Mouse (Mus musculus) brain, adult 2 months (tissue): Measurements from ENCODE around the gene Dlst.
A peak's percentile ranks its signal among the peaks of the same experiment; 100 is the strongest.

Experiments
- DNase-seq: peaks from one replicate; pipeline ENCODE4 v3.0.0; 2011; ENCODE audit warnings: low read depth, low spot score

Gene Dlst

DNA sequence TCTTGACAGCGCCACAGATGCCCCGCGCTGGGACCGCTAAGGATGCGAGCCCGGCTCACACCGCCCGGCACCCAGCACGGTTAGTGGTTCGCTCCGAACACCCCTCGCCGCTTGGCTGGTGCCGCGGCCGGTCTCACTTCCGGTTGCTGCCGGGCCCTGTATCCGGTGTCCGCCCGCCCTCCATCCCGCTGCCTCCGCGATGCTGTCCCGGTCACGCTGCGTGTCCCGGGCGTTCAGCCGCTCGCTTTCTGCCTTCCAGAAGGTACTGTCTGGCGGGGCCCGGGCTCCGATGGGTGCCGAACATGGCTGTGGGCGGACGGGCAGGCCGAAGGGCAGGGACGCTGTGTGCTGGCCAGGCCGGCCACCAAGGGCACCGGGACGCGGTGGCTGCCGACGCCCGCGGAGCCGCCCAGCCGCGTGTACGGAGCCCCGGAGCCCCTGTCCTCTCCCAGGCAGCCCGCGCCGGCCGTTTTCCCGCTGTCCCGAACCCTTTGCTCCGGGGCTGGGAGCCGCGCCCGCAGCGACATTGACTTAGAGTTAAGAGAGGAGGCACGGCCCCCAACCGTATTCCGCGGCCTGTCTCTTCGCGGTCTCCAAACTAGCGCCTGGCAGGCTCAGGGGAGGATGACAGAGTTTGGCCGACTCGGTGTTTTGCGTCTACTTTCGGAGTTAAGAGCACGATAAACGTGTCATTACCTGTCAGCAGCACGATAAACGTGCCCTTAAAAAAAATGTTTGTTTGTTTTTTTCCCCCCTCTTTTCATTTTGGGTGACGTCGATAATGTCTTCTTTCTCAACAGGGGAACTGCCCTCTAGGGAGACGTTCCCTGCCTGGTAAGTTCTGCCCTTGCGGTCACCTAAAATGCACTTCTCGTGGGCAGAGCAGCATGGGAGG, at the start of gene Dlst, which contains the start of gene Prox2:
Gene Dlst, plus strand, starts transcription at position 136 of the 895 bp plus-strand sequence.
Gene Prox2, minus strand, starts transcription at position 62 of the 895 bp plus-strand sequence.
- peak; percentile 94 for DNase-seq

DNA sequence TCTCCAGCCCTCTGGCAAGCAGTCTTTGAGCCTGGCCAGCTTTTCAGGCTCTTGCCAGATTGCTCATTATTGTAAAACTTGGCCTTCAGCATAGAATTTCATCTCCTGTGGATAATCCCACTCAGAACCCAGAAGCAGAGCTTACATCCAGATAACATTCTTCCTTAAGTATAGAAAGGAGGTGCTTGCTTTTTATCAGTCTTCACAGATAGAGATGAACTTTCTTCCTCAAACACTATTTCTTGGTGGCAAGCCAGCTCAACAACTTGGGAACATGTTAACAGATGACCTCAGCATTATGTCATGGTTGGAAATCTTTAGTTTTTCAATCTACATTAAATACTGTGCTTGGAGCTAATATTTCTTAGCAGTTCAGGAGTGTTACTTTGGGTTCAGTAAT, 39.6 kb upstream of the Dlst start:
- no peak for DNase-seq

DNA sequence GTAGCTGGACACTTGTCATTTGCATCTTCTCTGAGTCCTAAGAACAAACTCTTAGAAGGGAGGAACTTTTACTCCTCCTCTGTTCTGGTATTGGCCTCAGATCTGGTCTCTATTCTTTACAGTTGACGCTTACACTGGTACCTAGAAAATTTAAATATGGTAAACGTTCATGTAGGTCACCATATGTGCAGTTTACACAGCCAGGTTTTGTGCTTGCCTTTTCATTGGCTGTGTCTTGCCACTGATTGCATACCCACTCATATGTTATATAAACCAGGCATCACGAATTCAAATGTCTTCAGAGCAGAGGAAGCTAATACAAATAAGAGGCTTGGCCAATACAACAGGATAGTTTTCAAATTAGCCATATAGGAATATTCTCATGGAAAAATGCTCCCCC, 33.5 kb upstream of the Dlst start:
- peak; percentile 71 for DNase-seq

DNA sequence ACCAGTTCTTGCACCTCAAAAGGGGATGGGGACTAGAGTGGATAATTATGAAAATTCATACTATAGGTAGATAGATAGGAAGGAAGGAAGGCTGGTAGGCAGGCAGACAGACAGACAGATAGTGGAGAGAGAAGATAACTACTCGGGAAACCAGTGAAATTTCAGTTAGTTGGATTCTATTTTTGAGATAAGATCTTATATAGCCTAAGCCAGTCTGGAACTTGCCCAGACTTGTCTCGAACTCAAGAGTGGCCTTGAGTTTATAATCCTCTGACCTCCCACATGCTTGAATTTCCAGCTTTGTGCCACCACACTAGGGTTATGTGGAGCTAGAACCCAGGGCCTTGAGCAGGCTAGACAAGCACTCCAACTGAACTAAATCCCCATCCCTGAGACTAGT, 26.4 kb upstream of the Dlst start:
- no peak for DNase-seq

DNA sequence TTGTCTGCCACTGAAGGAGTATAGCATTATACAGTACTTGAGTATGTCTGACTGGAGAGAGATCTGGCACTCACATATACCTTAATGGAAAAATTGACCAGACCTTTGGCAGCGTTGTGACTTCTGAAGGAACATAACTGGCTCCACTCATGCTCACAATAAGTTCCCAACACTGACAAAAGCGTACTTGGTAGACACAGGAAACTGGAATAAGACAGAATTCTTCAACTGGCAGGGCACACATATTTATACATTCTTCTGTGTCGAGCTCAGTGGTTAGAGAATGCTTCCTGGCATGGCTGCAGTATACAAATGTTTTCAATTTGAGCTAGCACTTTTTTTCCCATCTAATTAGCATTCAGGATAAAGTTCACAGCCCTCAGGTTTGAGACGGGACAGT, 25.7 kb upstream of the Dlst start:
- DNase-seq = no peak

DNA sequence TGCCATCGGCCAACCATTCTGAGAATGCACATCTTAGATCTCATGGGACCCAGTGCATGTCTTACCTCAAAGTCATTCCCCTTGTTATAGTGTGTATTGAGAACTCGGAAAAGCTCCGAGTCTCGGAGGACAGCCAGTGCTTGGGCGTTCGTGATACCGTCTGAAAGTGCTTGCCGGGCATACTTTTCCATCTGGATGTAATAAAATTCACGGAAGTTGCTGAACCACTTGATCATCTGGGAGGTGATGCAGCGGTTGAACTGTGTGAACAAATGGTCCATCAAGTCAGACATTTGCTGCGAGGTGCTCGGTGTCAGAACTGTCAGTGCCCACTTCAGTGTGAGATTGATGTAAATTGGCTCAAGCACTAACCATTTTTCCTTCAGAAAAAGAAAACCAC, 22.8 kb upstream of the Dlst start:
- no peak for DNase-seq

DNA sequence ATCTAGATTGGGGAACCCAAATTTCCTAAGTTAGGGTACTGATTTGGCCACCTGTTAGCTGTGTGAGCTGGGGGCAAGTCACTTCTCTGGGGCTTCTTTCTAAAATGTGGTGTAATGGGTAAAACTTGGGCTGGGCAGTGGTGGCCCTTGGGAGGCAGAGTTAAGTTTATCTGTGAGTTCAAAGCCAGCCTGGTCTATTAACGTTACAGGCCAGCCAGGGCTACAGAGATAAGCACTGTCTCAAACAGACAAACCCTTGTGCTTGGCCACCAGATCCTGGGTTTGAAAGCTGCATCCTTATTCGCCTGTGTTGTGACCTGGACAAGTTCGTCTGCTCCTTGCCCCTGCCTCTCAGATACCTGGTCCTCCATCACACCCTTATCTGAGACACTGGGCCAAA, 19.4 kb upstream of the Dlst start:
- no peak for DNase-seq

DNA sequence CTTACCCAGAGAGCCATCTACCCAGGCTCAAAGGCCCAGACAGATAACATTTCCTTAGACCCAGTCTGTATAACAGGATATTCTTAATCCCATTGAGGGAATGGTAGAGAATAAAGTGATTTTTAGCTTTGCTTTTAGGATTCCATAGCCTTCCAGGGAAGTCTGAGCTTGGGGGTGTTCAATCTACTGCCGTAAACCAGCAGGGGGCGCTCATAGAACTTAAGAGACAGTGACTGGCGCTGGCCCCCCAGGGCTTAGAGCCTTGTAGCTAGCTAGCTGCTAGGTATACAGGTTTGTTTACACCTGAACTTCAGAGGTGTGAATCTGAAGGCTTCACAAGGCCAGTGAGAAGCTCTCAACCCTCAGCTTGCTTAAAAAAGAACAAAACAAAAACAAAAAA, 18.4 kb upstream of the Dlst start:
- peak; percentile 88 for DNase-seq

DNA sequence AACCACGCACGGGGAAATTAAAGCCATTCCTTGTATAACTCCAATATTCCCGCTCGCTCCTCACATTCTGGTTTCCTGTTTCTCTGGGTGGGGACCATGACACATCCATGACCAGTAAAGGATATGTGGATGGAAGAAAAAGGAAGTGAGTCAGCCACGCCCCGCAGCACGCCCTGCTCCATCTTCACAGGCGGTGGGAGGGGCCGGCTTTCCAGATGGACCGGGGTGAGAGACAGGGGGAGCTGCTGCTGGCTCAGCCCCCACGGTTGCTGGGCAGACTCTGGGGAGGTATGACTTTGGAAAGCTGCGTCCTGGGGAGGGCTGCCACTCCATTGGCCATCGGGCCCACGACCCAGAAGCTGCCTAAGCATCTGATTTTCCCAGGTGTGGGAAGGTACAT, 16.6 kb upstream of the Dlst start:
- peak; percentile 66 for DNase-seq

DNA sequence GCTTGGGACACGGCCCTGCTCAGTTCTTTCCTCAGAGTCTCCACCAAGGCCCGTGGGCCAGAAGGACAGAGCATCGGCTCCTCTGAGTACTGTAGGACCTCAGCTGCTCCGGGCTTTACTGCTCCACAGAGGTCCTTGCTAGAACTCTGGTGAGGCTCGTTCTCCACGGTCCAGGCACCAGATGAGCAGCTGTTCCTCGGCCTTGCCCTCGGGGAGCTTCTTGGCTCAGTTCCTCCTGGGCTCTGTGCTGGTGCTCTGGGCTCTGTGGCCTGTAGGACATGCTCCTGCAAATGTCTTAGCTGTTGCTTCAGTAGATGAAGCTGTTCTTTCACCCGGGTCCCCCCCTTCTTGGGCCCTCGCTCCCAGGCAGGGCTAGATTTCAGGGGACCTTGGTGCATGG, 15.9 kb upstream of the Dlst start:
- DNase-seq = no peak

DNA sequence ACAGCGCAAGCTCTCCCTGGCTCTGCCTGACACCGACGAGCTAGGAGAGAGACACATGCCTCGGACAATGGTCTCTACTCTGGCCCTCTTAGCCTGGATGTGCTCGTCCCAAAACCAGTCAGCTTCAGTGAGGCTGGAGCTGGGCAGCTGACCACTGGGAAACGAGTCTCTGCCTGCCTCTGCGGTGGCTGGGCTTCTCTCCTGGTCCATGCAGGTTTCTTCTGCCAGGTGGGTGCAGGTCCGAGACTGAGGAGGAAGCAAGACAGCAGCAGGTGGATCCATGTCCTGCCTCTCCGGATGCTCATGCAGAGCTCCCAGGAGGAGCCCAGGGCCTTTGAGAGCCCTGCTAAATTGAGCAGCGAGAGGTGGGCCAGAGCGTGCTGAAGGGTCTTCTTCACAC, 15.5 kb upstream of the Dlst start:
- DNase-seq = no peak

DNA sequence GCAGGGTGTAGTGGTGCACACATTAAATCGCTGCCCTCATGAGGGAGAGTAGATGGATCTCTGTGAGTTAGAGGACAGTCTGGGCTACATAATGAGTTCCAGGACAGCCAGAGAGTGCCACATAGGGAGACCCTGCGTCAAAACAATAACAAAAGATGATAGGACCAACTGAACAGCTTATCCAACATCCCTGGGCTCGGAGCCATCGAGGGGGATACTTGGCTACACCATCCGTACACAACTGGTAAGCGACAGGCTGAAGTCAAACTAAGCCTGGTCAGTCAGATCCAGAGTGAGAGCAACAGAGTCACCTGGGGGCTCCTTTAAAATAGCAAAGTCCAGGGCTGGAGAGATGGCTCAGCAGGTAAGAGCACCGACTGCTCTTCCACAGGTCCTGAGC, 14.8 kb upstream of the Dlst start:
- DNase-seq = no peak

DNA sequence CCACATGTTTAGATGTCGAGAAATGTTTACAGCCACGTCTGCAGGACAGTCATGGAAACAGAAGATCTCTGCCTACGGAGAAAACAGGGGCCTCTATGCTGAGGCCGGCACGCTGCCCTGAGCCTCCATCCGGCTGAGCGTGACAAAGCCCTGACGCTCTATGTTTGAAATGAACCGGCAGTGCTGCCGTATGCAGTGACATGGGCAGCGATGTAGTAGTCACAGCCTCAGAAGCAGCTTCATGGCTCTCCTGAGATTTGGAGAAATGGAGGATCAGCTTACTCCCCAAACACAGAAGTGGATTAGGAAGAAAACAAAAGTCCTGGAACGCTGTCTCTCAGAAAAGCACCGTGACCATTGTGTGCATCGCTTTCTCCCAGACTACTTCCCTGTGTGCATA, 9.6 kb upstream of the Dlst start:
- DNase-seq = no peak

DNA sequence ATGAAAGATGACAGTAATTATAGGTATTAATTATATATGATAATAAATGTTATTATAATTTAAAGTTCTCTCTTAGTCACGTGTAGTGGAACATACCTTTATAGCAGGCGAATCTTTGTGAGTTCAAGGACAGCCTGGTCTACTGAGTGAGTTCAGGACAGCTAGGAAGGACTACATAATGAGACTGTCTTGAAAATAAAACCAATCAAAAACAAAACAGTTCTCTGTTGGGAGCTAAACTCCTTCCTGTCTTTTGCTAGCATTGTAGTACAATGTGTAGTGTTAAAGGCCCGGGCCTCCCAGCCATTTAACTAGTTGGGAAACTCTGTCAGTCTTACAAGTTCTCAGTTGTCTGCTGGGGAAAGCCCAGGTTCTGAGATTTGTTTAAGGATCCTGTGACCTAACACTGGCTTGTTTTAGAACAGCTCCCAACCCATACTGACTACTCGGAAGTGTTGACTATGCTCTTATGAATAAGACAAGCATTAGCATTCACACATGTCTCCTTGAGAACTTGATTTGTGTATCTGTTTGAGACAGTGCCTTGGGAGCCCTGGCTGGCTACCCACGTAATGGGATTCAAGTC, 9.0 kb upstream of the Dlst start:
- no peak for DNase-seq

DNA sequence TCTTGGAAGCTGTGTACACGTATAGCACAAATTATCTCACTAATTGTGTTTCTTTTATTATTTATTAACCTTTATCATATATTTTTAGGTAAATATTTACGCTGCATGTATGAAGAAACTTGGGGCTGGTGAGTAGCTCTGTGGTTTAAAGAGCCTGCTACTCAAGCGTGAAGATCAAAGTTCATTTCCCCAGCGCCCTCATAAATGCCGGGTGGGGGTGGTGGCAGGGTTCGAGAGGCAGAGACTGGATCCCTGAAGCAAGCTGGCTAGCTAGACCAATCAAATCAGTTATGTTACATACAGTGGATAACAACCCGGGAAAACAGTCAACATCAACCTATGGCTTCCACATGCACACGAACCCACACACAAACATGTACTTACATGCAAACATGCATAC, 7.5 kb upstream of the Dlst start:
- no peak for DNase-seq

DNA sequence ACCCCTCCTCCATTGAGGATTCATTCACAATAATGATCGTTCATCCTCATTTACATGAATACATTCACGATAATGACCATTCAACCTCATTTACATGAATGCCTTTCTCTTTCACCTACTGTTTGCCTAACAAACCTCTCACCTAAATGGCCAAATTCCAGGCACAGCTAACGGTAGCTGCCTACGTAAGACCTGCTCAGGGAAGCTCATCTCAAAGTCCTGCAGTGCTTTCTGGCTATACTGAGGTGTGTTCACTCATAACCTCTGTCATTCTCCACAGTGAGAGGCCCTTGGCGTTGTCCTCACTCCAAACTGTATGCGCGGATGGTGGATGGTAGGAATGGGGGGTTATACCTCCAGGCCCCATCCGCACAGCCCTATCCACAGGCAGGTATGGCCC, 5.8 kb upstream of the Dlst start:
- DNase-seq = no peak

DNA sequence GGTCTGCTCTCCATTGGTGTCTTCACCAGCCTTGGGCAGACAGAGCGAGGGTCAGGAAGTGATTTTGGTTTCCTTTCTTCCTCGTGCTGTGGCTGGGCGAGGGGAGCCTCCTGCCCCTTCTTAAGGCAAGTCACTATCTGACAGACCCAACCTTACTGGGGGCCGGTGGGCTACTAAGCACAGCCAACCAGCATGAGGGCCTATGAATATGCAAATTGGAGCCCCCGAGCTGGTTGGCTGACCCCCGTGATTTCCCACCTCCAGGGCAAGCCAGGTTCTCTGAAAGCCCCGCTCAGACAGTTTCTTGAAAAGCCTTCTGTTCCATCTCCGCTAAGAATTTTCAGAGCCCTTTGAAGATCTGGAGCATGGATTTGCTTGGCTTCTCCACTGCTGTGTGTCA, 4.3 kb upstream of the Dlst start:
- DNase-seq = no peak

DNA sequence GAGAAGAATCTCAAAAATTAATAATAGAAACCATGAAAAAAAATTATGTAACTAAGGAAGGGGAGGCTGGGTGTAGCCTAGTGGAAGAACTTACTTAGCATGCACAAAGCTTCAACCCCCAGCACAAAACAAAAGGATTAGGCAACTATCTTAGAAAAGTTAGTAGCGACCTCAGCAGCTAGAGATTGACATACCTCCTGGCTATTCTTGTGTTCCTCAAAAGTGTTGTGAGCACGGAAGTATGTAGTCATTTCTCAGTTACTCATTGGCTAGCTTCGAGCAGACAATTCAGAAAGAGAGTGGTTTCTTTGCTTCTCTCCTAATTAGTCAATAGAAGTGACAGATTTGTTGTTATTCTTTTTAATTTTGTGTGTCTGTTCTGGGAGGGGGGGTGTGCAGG, 2.0 kb upstream of the Dlst start:
- no peak for DNase-seq

DNA sequence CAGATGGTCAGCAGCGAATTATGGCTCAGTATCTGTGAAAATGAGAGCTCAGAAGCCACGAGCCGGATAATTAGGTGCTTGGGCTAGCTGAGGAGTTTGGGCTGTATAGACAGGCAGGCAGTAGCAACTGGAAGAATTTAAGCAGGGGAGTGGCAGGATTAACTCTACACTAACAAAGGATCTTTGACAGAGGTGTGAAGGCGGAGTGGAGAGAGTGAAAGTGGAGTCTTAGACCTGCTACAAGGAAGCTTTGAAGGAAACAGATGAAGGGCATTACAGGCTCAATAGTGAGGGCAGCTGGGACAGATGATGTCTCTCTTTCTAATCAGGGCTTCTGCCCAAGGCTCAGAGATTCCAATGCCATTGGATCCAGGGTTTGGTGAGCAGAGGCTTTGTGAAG, 1.2 kb upstream of the Dlst start:
- no peak for DNase-seq

DNA sequence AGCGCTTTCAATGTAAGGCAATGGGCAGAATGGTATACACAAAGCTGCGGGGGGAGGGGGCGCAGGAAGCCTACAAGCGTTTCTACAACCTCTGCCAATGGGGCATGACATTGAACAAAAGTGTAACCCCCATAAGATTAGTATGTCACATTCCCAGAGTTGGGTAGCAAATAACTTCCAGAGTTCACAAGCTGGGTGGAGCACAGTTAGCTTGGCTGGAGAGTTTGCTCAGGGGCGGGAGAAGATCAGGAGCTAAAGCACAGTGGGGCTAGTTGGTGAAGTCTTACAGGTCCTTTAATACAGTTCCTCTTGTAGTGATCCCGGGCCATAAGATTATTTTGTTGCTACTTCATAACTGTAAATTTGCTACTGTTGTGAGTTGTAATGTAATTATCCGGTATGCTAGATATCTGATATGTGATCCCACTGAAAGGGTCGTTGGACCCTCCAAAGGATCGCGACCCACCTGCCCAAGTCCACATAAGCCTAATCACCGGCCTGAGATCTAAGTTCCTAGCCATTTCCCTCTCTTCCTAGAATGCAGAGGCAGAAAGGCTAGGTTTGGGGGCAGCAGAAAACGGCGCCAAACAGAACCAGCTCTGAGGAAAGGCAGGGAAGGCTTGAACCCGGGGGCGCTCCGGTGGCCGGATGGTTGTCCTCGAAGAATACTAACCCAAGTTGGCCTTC, 479 bp upstream of the Dlst start:
- DNase-seq = no peak

DNA sequence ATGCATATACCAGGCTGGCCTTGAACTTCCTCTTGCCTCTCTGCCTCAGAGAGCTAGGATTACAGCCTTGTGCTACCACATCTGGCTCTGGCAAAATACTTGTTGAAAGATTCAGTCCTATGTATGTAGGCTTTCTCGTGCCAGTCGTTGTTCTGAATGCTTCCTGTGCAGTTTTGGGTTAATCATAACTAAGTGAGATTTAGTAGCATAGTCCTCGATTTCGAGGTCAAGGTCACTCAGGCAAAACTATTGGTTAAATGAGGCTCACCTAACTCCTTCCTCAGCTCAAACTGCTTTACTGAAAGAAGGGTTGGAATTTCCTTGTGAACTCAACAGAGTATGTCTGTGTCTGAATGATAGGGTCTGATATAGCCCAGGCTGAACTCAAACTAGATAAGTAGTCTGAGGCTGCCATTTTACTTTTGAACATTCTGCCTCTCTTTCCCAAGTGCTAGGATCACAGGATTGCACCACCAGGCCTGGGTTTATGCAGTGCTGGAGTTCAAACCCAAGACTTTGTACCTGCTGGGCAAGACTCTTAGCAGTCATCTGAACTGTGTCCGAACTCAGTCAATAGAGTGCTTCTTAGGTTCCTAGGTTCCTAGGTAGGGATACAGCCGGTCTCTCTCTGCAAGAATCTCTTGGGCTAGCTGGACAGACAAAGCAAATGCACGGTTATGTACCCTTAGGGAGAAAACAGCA, 2.1 kb downstream of the Dlst start:
- DNase-seq = no peak

DNA sequence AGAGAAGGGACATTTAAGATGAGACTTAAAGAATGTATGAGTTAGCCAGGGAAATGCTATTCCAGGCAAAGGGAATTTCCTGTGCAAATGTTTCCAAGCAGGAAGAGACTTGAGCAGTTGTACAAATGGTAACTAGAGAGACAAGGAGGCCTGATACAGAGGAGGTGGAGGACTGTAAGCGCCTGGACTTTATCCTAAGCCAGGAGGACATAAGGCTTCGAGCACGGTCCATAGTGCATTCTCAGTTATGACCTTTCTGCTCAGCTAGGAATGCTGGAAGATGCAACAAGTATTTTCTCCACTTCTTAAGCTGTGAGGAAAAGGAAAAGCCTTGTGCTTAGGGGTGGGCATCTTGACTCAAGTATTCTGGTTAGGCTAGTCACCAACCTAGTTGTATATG, 2.7 kb downstream of the Dlst start:
- no peak for DNase-seq
